Mouse (Mus musculus): ENCODE data around the gene Angptl2. TPM values are rescaled to one million over a fixed set of nuclear protein-coding genes. Genes with fewer than 3 reads are reported as not detected.

Angptl2 gene
- polyA plus RNA-seq, 1 experiment from 2014 or later: 34.3 TPM

Other genes with a start within 250 kb of the Angptl2 start
- 12.1 and 13.2 TPM in 2 replicates for gene Slc2a8, start 234.0 kb upstream of the Angptl2 start, polyA plus RNA-seq (2014; fragmentation: Nextera tagmentation; extraction: Ambion mirVana)
- 14.6 and 15.4 TPM in 2 replicates for gene Garnl3, start 84.4 kb upstream of the Angptl2 start, polyA plus RNA-seq (2014; fragmentation: Nextera tagmentation; extraction: Ambion mirVana)
- 6.5 and 6.6 TPM in 2 replicates for gene Ralgps1, start 155.4 kb downstream of the Angptl2 start, polyA plus RNA-seq (2014; fragmentation: Nextera tagmentation; extraction: Ambion mirVana)
- gene Zbtb34, start 215.3 kb downstream of the Angptl2 start, polyA plus RNA-seq (2014; fragmentation: Nextera tagmentation; extraction: Ambion mirVana): 4.2 and 6.4 TPM in 2 replicates

All from heart, embryonic 11.5 days (tissue).